Mouse (Mus musculus) stomach, embryonic 15.5 days (tissue): Measurements from ENCODE around the gene Hdac6. TPM values are rescaled to one million over a fixed set of nuclear protein-coding genes. Genes with fewer than 3 reads are reported as not detected.
A peak's percentile ranks its signal among the peaks of the same experiment; 100 is the strongest.
"Not testable (repeated sequence)": the region's sequence is repeated elsewhere in the genome, so short reads cannot be mapped to it uniquely, and the experiment has no call there.

Experiments
- ATAC-seq: fragments of 200-750 bp; cut with Nextera tagmentation; 2 replicates; pipeline ENCODE4 v1.8.0; 2017; ENCODE audit warnings: low read depth, moderate number of reproducible peaks, moderate TSS enrichment; ENCODE audit not compliant: insufficient read depth, low FRiP score
- H3K27ac ChIP-seq: fragments of 300-500 bp; sonication (generic); 2 replicates; pipeline ENCODE4 v1.5.1; 2015; ENCODE audit warnings: mild to moderate bottlenecking, inconsistent platforms
- H3K27me3 ChIP-seq: fragments of 300-500 bp; sonication (generic); replicated peaks from 2 replicates; pipeline ENCODE4 v1.6.1; 2015; ENCODE audit warnings: inconsistent platforms
- H3K36me3 ChIP-seq: fragments of 300-500 bp; sonication (generic); 2 replicates; pipeline ENCODE4 v1.6.1; 2015; ENCODE audit warnings: inconsistent platforms
- H3K4me1 ChIP-seq: fragments of 300-500 bp; sonication (generic); 2 replicates; pipeline ENCODE4 v1.6.1; 2015; ENCODE audit warnings: inconsistent platforms
- H3K4me2 ChIP-seq: fragments of 300-500 bp; sonication (generic); 2 replicates; pipeline ENCODE4 v1.6.1; 2015; ENCODE audit warnings: mild to moderate bottlenecking, inconsistent platforms
- H3K4me3 ChIP-seq: fragments of 300-500 bp; sonication (generic); replicated peaks from 2 replicates; pipeline ENCODE4 v1.5.1; 2015; ENCODE audit warnings: inconsistent platforms
- H3K9ac ChIP-seq: fragments of 300-500 bp; sonication (generic); 2 replicates; pipeline ENCODE4 v1.6.1; 2015; ENCODE audit warnings: inconsistent platforms
- H3K9me3 ChIP-seq: fragments of 300-500 bp; sonication (generic); 2 replicates; pipeline ENCODE4 v1.6.1; 2016; ENCODE audit warnings: inconsistent platforms
- WGBS: fragments of 180-500 bp; shearing (Covaris S2); methylation state at CpG from one replicate; pipeline ENCODE4 v1.1.7; 2015; 5-methylcytosine and 5-hydroxymethylcytosine counted together
- polyA plus RNA-seq: library from polyadenylated mRNA; unstranded; fragments of >200 nt; fragmentation: Nextera tagmentation; extraction: Ambion mirVana; gene quantifications from 2 replicates; pipeline ENCODE4 v1.2.1, GENCODE M21; 2015

The Hdac6 gene
- polyA plus RNA-seq, 1 experiment from 2014 or later, result 19.9 TPM

GRCm38 (mm10) chrX:7915669-7916068 is 32.0 kb downstream of the Hdac6 start:
- not testable (repeated sequence) for H3K27ac ChIP-seq, H3K9ac ChIP-seq
- peaks cover 12% of the 10 kb centered on the region; the same call in 1 of the 2 replicates for H3K27me3 ChIP-seq

GRCm38 (mm10) chrX:7910473-7910872 is 37.2 kb downstream of the Hdac6 start:
- H3K27ac ChIP-seq, result no peak overlapping the region
- no peak for ATAC-seq
- no peaks in the 10 kb centered on the region for H3K27me3 ChIP-seq
- H3K9me3 ChIP-seq, result no peaks in the 10 kb centered on the region
- no peaks in the 10 kb centered on the region for H3K36me3 ChIP-seq
- H3K4me3 ChIP-seq, result no peak overlapping the region
- no peak overlapping the region for H3K9ac ChIP-seq
- 64% methylated on average over 6 of the region's 6 CpGs for WGBS
- H3K4me2 ChIP-seq, result no peak overlapping the region
- H3K4me1 ChIP-seq, result no peaks in the 10 kb centered on the region

More at GRCm38 (mm10) chrX:7915669-7916068, 32.0 kb downstream of the Hdac6 start:
- not testable (repeated sequence) for H3K4me2 ChIP-seq, H3K4me3 ChIP-seq, H3K4me1 ChIP-seq, ATAC-seq, H3K36me3 ChIP-seq, H3K9me3 ChIP-seq
- 15% methylated on average over 3 of the region's 3 CpGs for WGBS

DNA sequence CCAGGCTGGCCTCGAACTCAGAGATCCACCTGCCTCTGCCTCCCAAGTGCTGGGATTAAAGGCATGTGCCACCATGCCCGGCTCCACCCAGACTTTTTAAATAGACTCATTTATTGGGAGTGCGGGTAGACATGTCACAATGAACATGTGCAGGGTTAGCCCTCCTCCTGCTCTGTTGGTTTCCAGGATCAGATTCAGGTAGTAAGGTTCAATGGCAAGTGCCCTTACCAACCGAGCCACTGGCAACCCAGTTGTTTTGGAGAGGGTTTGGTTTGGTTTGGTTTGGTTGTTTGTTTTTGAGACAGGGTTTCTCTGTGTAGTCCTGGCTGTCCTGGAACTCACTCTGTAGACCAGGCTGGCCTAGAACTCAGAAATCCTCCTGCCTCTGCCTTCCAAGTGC is 38.4 kb downstream of the Hdac6 start, which contains the start of gene Gm10490:
Gm10490 (plus strand) TSS at position 301 of the 400 bp plus-strand sequence.
- not testable (repeated sequence) for H3K27ac ChIP-seq, H3K36me3 ChIP-seq, ATAC-seq, H3K4me1 ChIP-seq, H3K27me3 ChIP-seq, H3K4me2 ChIP-seq, H3K9ac ChIP-seq, H3K9me3 ChIP-seq, H3K4me3 ChIP-seq
- 82% methylated on average over 4 of the region's 4 CpGs for WGBS

DNA sequence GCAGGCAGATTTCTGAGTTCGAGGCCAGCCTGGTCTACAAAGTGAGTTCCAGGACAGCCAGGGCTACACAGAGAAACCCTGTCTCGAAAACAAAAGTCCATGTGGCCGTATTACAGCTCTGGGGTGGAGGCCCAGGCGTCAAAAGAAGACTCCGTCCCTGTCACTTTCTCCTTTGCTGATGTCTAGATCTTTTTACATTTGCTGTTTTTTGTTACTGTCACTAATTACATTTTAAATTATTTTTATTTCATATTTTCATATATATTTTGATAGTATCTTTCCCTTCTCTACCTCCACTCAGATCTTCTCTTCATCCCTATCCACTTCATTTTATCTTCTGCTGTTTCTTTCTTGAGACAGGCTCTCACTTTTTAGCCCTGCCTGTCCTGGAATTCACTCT is 40.0 kb downstream of the Hdac6 start, which contains the start of gene Gm10491:
Gm10491 (minus strand) TSS at position 101 of the 400 bp plus-strand sequence.
- Histone ChIP-seq H3K4me1 (no peaks in the 10 kb centered on the region), H3K27me3 (no peaks in the 10 kb centered on the region), H3K4me2 (no peak within 1 kb of the TSS), H3K27ac (no peak within 1 kb of the TSS), H3K9ac (no peak within 1 kb of the TSS), H3K9me3 (no peaks in the 10 kb centered on the region), H3K4me3 (no peak within 1 kb of the TSS), H3K36me3 (no peaks in the 10 kb centered on the region)
- WGBS, result 87% methylated on average over 5 of the region's 5 CpGs
- no peak for ATAC-seq

DNA sequence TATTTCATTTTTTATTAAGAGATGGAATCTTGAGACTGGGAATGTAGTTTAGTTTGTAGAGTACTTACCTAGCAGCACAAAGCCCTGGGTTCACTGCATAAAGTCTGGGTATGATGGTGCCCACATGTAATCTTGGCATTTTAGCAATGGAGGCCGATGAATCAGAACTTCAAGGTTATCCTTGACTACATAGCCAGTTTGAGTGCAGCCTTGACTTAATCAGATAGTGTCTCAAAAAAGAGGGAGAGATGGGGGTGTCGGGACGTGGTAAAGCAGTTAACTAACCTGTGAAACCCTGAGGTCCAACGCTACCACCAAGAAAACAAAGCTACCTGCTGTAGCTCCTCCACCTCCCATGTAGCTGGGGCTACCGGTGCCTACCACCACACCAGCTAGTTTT is 43.2 kb downstream of the Hdac6 start:
- no peak overlapping the region for H3K9ac ChIP-seq
- ATAC-seq, result no peak

DNA sequence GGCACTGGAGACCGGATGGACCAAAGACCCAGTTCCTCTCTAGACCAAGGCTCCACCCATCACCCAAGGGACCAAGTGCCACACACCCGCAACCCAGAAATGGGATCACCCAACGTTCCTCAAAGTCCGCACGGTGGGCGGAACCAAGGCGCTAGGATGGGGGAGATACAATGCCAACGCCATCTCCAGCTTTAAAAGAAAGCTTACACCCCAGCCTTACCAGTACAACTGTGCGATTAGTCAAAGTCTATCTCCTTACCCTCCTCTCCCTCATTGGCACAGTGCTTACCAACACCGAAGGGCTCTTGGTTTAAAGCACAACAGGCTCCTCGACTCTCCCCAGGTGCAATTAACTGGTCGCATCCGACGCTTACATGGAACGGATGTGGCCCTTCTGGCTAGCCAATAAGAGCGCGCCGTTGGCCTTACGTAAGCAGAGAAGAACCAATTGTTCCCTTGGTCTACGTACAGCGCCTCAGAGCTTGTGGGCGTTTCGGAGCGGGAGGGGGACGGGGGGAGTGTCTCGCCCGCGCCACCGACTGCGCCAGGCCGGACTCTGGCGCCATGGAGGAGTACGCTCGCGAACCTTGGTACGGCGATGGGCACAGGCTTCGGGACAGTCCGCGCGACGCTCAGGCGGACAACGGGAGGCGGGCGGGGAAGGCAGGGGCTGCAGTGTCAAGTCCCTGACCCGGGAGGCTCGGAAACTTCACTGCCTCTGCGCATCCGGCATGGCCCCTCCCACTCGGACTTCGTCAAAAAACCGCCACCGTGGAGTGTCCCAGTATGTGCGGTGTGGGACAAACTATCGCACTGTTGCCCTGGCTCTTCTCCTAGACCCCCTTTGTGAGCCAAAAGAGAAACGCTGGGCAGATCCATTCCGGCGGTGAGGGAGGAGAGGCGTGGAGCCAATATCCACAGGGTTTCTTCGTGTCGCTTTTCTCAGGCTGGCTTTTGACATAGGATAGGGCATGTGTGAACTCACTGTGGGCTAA is 48.5 kb downstream of the Hdac6 start, which contains the start of the genes Pqbp1 and Timm17b:
Pqbp1 (minus strand) TSS at position 390 of the 995 bp plus-strand sequence.
Timm17b (plus strand) TSS at position 478 of the 995 bp plus-strand sequence.
- H3K4me2 ChIP-seq, result peak within 1 kb of the TSS; percentile 49
- H3K27ac ChIP-seq, result peak within 1 kb of the TSS; percentile 87
- ATAC-seq, result peak; percentile 99
- peak within 1 kb of the TSS; percentile 56 for H3K4me3 ChIP-seq
- no peaks in the 10 kb centered on the region for H3K4me1 ChIP-seq
- H3K9me3 ChIP-seq, result no peaks in the 10 kb centered on the region
- H3K27me3 ChIP-seq, result no peaks in the 10 kb centered on the region
- H3K36me3 ChIP-seq, result no peaks in the 10 kb centered on the region
- H3K9ac ChIP-seq, result peak within 1 kb of the TSS; percentile 33
- 20% methylated on average over 60 of the region's 62 CpGs for WGBS

More for the DNA sequence above, 43.2 kb downstream of the Hdac6 start:
- Histone ChIP-seq H3K27me3 (no peaks in the 10 kb centered on the region), H3K4me1 (no peaks in the 10 kb centered on the region), H3K4me2 (no peak overlapping the region), H3K27ac (no peak overlapping the region), H3K9me3 (no peaks in the 10 kb centered on the region), H3K4me3 (no peak overlapping the region), H3K36me3 (no peaks in the 10 kb centered on the region)
- 90% methylated on average over 5 of the region's 5 CpGs for WGBS

DNA sequence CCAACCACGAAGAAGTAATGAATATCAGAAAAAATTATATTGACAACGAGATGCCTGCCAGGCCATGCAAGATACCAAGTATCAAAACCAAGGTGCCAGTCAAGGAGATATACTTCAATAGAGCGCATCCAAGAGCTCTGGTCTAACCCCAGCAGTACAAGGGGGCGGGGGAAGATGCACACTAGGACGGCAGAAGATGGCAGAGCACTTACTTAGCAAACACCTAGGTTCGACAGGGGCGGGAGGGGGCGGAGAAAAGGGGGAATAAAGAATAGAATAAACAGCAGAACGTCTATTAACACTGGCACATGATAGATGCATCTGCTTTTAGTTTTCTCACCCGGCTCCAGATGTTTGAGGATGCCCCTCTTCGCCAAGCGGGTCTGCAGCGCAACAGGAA is 49.5 kb downstream of the Hdac6 start:
- no peaks in the 10 kb centered on the region for H3K4me1 ChIP-seq
- H3K27ac ChIP-seq, result no peak overlapping the region
- H3K9ac ChIP-seq, result no peak overlapping the region
- peak overlapping the region; percentile 47 for H3K4me2 ChIP-seq
- H3K4me3 ChIP-seq, result peak overlapping the region; percentile 56
- no peaks in the 10 kb centered on the region for H3K36me3 ChIP-seq
- H3K27me3 ChIP-seq, result no peaks in the 10 kb centered on the region
- WGBS, result 25% methylated on average over 13 of the region's 13 CpGs
- ATAC-seq, result no peak
- H3K9me3 ChIP-seq, result no peaks in the 10 kb centered on the region

GRCm38 (mm10) chrX:7883841-7884567 is 63.7 kb downstream of the Hdac6 start, which contains the start of gene Slc35a2:
TSS of gene Slc35a2 (plus strand) at chrX:7884028.
- H3K4me3 ChIP-seq, result peak within 1 kb of the TSS; percentile 62
- H3K9ac ChIP-seq, result peak within 1 kb of the TSS; percentile 19; the same call in 1 of the 2 replicates
- ATAC-seq, result peak; percentile 93
- peak within 1 kb of the TSS; percentile 83 for H3K27ac ChIP-seq
- H3K9me3 ChIP-seq, result no peaks in the 10 kb centered on the region
- 12% methylated on average over 49 of the region's 49 CpGs for WGBS
- H3K4me1 ChIP-seq, result no peaks in the 10 kb centered on the region; the same call in 1 of the 2 replicates
- peak within 1 kb of the TSS; percentile 57 for H3K4me2 ChIP-seq
- no peaks in the 10 kb centered on the region for H3K36me3 ChIP-seq
- no peaks in the 10 kb centered on the region for H3K27me3 ChIP-seq

Other genes with a start within 250 kb of the Hdac6 start
- gene Wdr45, start 233.6 kb downstream of the Hdac6 start, polyA plus RNA-seq, result 32.0 and 32.5 TPM in 2 replicates
- 1.5 TPM in 1 of 2 replicates, not detected in the other for gene Gm45208, start 225.6 kb downstream of the Hdac6 start, polyA plus RNA-seq
- 58.3 and 60.9 TPM in 2 replicates for gene Praf2, start 219.4 kb downstream of the Hdac6 start, polyA plus RNA-seq
- 16.0 and 22.2 TPM in 2 replicates for gene Ccdc120, start 197.0 kb downstream of the Hdac6 start, polyA plus RNA-seq
- 26.2 and 29.9 TPM in 2 replicates for gene Tfe3, start 185.3 kb downstream of the Hdac6 start, polyA plus RNA-seq
- gene Gripap1, start 158.1 kb downstream of the Hdac6 start, polyA plus RNA-seq, result 38.9 and 42.4 TPM in 2 replicates
- gene Kcnd1, start 125.6 kb downstream of the Hdac6 start, polyA plus RNA-seq, result 1.4 and 1.5 TPM in 2 replicates
- gene Otud5, start 106.5 kb downstream of the Hdac6 start, polyA plus RNA-seq, result 44.3 and 44.7 TPM in 2 replicates
- gene Pim2, start 69.6 kb downstream of the Hdac6 start, polyA plus RNA-seq, result 10.3 and 15.9 TPM in 2 replicates
- 39.0 and 39.4 TPM in 2 replicates for gene Slc35a2, start 63.9 kb downstream of the Hdac6 start, polyA plus RNA-seq
- 110 and 111 TPM in 2 replicates for gene Pqbp1, start 48.6 kb downstream of the Hdac6 start, polyA plus RNA-seq
- 141 and 148 TPM in 2 replicates for gene Timm17b, start 48.5 kb downstream of the Hdac6 start, polyA plus RNA-seq
- not detected in 2 replicates for gene Gm10491, start 40.1 kb downstream of the Hdac6 start, polyA plus RNA-seq
- gene Gm10490, start 38.3 kb downstream of the Hdac6 start, polyA plus RNA-seq, result not detected in 2 replicates
- 13.0 and 13.2 TPM in 2 replicates for gene Pcsk1n, start 28.1 kb downstream of the Hdac6 start, polyA plus RNA-seq
- not detected in 2 replicates for gene Eras, start 19.3 kb downstream of the Hdac6 start, polyA plus RNA-seq
- 4.2 and 9.7 TPM in 2 replicates for gene Gata1, start 30.2 kb upstream of the Hdac6 start, polyA plus RNA-seq
- 1.2 and 1.3 TPM in 2 replicates for gene Glod5, start 70.6 kb upstream of the Hdac6 start, polyA plus RNA-seq
- 46.3 and 47.4 TPM in 2 replicates for gene Suv39h1, start 126.9 kb upstream of the Hdac6 start, polyA plus RNA-seq
- gene Was, start 142.6 kb upstream of the Hdac6 start, polyA plus RNA-seq, result 0.48 and 1.2 TPM in 2 replicates
- 24.1 and 27.3 TPM in 2 replicates for gene Wdr13, start 185.0 kb upstream of the Hdac6 start, polyA plus RNA-seq
- gene Rbm3, start 198.0 kb upstream of the Hdac6 start, polyA plus RNA-seq, result 421 and 436 TPM in 2 replicates
- gene Tbc1d25, start 228.3 kb upstream of the Hdac6 start, polyA plus RNA-seq, result 11.9 and 12.6 TPM in 2 replicates
- 56.4 and 57.2 TPM in 2 replicates for gene Ebp, start 245.6 kb upstream of the Hdac6 start, polyA plus RNA-seq